Mouse (Mus musculus) liver, embryonic 14.5 days (tissue): ENCODE measurements at regions not wholly inside any gene's neighbourhood (a gene's known extent, or its start where the extent isn't known, plus 50 kb on each side); places are given as distances from the start of the nearest gene placed in this dataset.

Experiments
- ATAC-seq: fragments of 200-750 bp; cut with Nextera tagmentation; 2 replicates; pipeline ENCODE4 v1.8.0; 2017; ENCODE audit warnings: moderate number of reproducible peaks, mild to moderate bottlenecking, moderate library complexity; ENCODE audit not compliant: insufficient read depth
- DNase-seq, 3 experiments: peaks; one replicate each; pipeline ENCODE4 v3.0.0-alpha.2; 2012 to 2013; ENCODE audit warnings: low read depth in 3 of 3, low spot score in 3 of 3
- H3K27ac ChIP-seq: fragments of 300-500 bp; sonication (generic); 2 replicates; pipeline ENCODE4 v1.5.1; 2014; ENCODE audit warnings: moderate library complexity, mild to moderate bottlenecking, control low read depth, inconsistent platforms
- H3K27me3 ChIP-seq: fragments of 300-500 bp; sonication (generic); 2 replicates; pipeline ENCODE4 v1.6.1; 2014; ENCODE audit warnings: mild to moderate bottlenecking, low read length, moderate library complexity; ENCODE audit not compliant: control insufficient read depth, insufficient read depth
- H3K36me3 ChIP-seq: fragments of 300-500 bp; sonication (generic); replicated peaks from 2 replicates; pipeline ENCODE4 v1.6.1; 2014; ENCODE audit warnings: low read depth; ENCODE audit not compliant: control insufficient read depth, insufficient read depth
- H3K4me1 ChIP-seq, 2 experiments: fragments of 200-500 bp in 1 of 2; fragments of 300-500 bp in 1 of 2; sonication (generic) in 1 of 2; replicated peaks; 2 replicates each; pipeline ENCODE4 v1.6.1; 2012 to 2014; ENCODE audit warnings: antibody characterized with exemption in 1 of 2, inconsistent platforms in 1 of 2, low read length in 1 of 2; ENCODE audit not compliant: control insufficient read depth in 2 of 2, insufficient read depth in 2 of 2
- H3K4me2 ChIP-seq: fragments of 300-500 bp; sonication (generic); 2 replicates; pipeline ENCODE4 v1.6.1; 2014; ENCODE audit warnings: low read depth, mild to moderate bottlenecking, control low read depth, moderate library complexity
- H3K4me3 ChIP-seq, 2 experiments: fragments of 200-500 bp in 1 of 2; fragments of 300-500 bp in 1 of 2; sonication (generic) in 1 of 2; 2 replicates each; pipeline ENCODE4 v1.5.1; 2012 to 2014; ENCODE audit warnings: low read depth in 2 of 2, low read length in 2 of 2, mild to moderate bottlenecking in 2 of 2, control low read depth in 1 of 2, inconsistent platforms in 1 of 2, moderate library complexity in 1 of 2; ENCODE audit not compliant: insufficient read depth in 1 of 2
- H3K9ac ChIP-seq: fragments of 300-500 bp; sonication (generic); replicated peaks from 2 replicates; pipeline ENCODE4 v1.6.1; 2014; ENCODE audit warnings: mild to moderate bottlenecking, control low read depth, moderate library complexity
- H3K9me3 ChIP-seq: fragments of 300-500 bp; sonication (generic); 2 replicates; pipeline ENCODE4 v1.6.1; 2016; ENCODE audit warnings: low read length, mixed read lengths; ENCODE audit not compliant: control insufficient read depth
- CTCF ChIP-seq: IDR thresholded peaks from 2 replicates; pipeline ENCODE4 v1.5.1; 2016; ENCODE audit warnings: antibody characterized with exemption, low read depth, control low read depth
- EP300 ChIP-seq: IDR thresholded peaks from 2 replicates; pipeline ENCODE4 v1.6.1; 2016; ENCODE audit warnings: antibody characterized with exemption, low read depth
- WGBS: fragments of 180-500 bp; shearing (Covaris S2); extraction: QIAGEN DNeasy Blood & Tissue Kit; methylation state at CpG from one replicate; pipeline ENCODE4 v1.1.7; 2014; ENCODE audit not compliant: insufficient replicate concordance; 5-methylcytosine and 5-hydroxymethylcytosine counted together

DNA sequence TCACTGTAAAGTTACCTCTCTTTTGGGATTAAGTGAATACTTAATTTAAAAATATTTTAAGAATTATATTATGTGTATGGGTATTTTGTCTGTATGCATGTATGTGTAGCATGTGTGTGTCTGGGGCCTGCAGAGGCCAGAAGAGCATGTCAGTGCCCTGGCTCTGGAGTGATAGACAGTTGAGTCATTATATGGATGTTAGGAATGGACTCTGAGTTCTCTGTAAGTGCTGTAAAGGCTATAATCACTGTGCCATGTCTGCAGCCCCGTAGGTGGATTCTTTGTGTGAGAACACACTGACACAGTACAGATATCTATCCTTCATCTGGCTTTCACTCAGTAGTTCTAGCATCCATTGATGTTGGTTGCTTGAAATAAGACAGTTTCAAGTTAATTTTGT lies 2292.7 kb downstream of the 4930444P10Rik start:
- Histone ChIP-seq H3K9ac (no peak overlapping the region), H3K27ac (no peak overlapping the region), H3K27me3 (no peaks in the 10 kb centered on the region), H3K4me3 (no peak overlapping the region), H3K9me3 (no peaks in the 10 kb centered on the region), H3K4me2 (no peak overlapping the region), H3K36me3 (no peaks in the 10 kb centered on the region), H3K4me1 (no peaks in the 10 kb centered on the region)
- DNase-seq (no peak), ATAC-seq (no peak)
- WGBS: 63% methylated on average over 1 of the region's 1 CpGs
- TF ChIP-seq EP300 (no peak), CTCF (no peak)

DNA sequence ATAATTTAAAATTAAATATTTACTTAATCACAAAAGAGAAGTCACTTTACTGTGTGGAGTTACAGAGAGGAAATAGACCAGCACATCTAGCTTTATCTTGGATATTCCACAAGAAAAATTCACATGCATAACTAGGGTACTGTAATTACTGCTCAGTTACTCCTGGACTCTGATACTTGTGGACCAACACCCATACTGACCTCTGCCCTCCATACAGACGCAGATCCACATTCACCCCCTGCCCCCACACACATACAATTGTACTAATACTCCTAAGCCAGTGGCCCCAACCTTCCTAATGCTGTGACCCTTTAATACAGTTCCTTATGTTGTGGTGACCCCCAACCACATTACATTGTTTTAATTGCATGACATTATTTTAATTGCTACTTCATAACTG lies 2294.3 kb downstream of the 4930444P10Rik start:
- no peak overlapping the region for H3K4me3 ChIP-seq
- 32% methylated on average over 1 of the region's 1 CpGs for WGBS
- no peak overlapping the region for H3K27ac ChIP-seq
- H3K9me3 ChIP-seq: no peaks in the 10 kb centered on the region
- no peaks in the 10 kb centered on the region for H3K27me3 ChIP-seq
- no peaks in the 10 kb centered on the region for H3K4me1 ChIP-seq
- no peak overlapping the region for H3K4me2 ChIP-seq
- ATAC-seq (no peak), DNase-seq (no peak)
- TF ChIP-seq CTCF (no peak), EP300 (no peak)
- H3K36me3 ChIP-seq: no peaks in the 10 kb centered on the region
- no peak overlapping the region for H3K9ac ChIP-seq

DNA sequence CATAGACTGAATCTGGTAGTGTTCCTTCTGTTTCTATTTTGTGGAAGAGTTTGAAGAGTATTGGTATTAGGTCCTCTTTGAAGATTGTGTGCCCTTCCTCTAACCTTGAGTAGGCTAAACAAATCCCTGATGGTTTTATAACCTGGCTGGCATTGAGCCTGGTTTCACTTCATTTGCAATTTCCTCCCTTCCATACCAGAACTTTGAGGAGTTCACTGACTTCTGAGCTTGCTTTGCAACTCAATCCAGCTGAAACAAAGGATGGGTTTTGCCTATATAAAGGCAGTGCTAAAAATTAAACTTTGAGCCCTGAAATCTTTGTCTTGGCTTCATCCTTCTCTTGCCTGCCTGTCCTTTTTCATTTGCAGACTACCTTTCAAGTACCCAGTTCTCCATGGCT lies 2297.9 kb downstream of the 4930444P10Rik start:
- ATAC-seq (no peak), DNase-seq (no peak)
- no peak overlapping the region for H3K4me3 ChIP-seq
- H3K27ac ChIP-seq: no peak overlapping the region
- H3K27me3 ChIP-seq: no peaks in the 10 kb centered on the region
- TF ChIP-seq CTCF (no peak), EP300 (no peak)
- H3K9me3 ChIP-seq: no peaks in the 10 kb centered on the region
- no peaks in the 10 kb centered on the region for H3K36me3 ChIP-seq
- H3K4me1 ChIP-seq: no peaks in the 10 kb centered on the region
- no peak overlapping the region for H3K4me2 ChIP-seq
- no peak overlapping the region for H3K9ac ChIP-seq

DNA sequence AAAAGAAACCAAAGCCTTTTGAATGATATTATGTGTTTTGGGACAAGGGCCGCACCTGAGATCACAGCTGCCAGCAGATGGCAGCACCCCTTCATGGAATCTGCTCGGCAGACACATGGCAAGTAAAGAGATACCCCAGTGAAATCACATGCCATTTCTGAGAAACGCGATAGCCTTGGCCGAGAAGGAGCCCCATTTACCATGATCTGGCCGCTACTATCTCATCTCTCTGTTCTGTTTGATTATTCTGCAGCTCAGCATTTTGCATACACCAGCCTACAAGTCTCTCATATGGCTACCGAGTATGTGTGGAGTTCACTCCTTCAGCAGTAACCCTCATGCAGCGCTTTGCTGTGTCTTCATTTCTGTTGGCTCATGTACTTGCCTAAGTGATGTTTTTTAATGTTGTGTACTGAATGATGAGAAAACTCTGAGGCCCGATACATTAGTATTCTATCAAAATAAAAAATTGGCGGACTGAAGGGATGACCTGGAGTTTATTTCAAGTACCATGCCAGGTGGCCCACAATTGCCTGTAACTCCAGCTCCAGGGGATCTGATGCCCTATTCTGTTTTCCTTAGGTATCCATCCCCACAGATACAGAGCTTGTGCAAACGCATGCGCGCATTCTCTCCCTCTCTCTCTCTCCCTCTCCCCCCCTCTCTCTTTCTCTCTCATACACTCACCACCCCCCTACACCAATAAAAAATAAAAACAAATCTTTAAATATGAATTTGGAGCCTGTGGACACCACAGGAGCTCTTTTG lies 2303.6 kb downstream of the 4930444P10Rik start:
- DNase-seq (peak in 2 of 3 experiments; percentile 13 to 20), ATAC-seq (no peak)
- H3K27ac ChIP-seq: no peak overlapping the region
- H3K36me3 ChIP-seq: no peaks in the 10 kb centered on the region
- no peaks in the 10 kb centered on the region for H3K27me3 ChIP-seq
- H3K4me1 ChIP-seq: no peaks in the 10 kb centered on the region
- no peak overlapping the region for H3K9ac ChIP-seq
- no peak overlapping the region for H3K4me2 ChIP-seq
- H3K4me3 ChIP-seq: no peak overlapping the region
- 32% methylated on average over 13 of the region's 13 CpGs for WGBS
- H3K9me3 ChIP-seq: no peaks in the 10 kb centered on the region
- TF ChIP-seq EP300 (no peak), CTCF (peak; percentile 77)

DNA sequence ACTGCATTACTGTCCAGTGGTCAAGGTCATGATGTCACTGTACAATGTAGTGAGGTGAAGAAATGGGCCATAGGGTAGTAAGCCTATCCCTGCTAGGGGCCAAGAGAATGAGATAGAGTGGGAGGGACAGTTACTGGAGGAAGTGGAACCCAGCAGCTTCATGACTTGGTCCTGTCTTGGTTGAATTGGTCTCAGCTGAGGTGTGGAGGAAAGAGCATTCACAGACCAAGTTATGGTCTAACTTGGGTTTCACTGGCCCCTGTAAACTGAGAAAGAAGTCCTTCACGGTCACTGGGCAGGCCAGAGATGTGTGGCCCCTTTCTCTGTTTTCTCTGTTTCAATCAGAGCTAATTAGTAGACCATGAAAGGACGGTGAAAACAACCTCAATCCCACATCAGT lies 2306.1 kb downstream of the 4930444P10Rik start:
- no peak overlapping the region for H3K4me3 ChIP-seq
- no peak for DNase-seq
- ATAC-seq: no peak
- H3K4me1 ChIP-seq: no peaks in the 10 kb centered on the region
- H3K4me2 ChIP-seq: no peak overlapping the region
- no peaks in the 10 kb centered on the region for H3K36me3 ChIP-seq
- 54% methylated on average over 2 of the region's 2 CpGs for WGBS
- no peaks in the 10 kb centered on the region for H3K9me3 ChIP-seq
- no peak overlapping the region for H3K27ac ChIP-seq
- H3K9ac ChIP-seq: no peak overlapping the region
- H3K27me3 ChIP-seq: no peaks in the 10 kb centered on the region
- TF ChIP-seq EP300 (no peak), CTCF (no peak)
